Mouse (Mus musculus): ENCODE data around the gene Epha6.

GRCm38 (mm10) chr16:60266367-60267351, 338.7 kb downstream of the Epha6 start:
- TF ChIP-seq CTCF (IDR thresholded peaks at IDR 0.05; ENCODE audit: extremely low read depth, insufficient read length, insufficient replicate concordance, low read depth, low read length): no peak
- TF ChIP-seq POLR2A (IDR thresholded peaks at IDR 0.05; ENCODE audit: low read depth, low read length): no peak
